Mouse (Mus musculus) adrenal gland, adult 18-20 months (tissue): ENCODE measurements around the gene Slc25a36. TPM values are rescaled to one million over a fixed set of nuclear protein-coding genes. Genes with fewer than 3 reads are reported as not detected.

Source experiments
- DNase-seq, 2 experiments: peaks; one replicate each; pipeline ENCODE4 v3.0.0; 2021 to 2022; ENCODE audit warnings: low spot score in 2 of 2
- total RNA-seq, 2 experiments: library from RNA; stranded (reverse); gene quantifications; 1 replicate in 1 of 2; 2 replicates in 1 of 2; pipeline ENCODE4 v1.2.3; 2021

Gene Slc25a36
- total RNA-seq, 2 experiments from 2014 or later: 61.0 to 63.9 TPM

DNA sequence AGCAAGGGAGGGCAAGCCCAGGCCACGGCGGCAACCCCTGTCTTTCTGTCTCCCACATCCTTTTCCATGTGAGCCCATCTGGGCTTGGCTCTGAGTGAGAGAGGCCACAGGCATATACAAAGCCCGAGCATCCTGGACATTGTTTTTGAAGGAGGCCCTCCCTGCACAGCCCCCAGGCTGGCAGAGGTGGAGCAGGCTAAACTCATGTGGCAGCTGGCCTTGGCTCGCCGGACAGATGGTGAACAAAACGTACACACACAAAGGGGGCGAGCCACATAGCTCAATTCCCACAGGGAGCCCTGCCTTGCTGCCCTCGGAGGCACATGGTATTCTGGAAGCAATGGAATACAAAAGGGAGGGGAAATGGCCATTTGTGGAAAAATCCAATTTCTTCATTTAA, 59.8 kb downstream of the Slc25a36 start:
- no peak for DNase-seq

DNA sequence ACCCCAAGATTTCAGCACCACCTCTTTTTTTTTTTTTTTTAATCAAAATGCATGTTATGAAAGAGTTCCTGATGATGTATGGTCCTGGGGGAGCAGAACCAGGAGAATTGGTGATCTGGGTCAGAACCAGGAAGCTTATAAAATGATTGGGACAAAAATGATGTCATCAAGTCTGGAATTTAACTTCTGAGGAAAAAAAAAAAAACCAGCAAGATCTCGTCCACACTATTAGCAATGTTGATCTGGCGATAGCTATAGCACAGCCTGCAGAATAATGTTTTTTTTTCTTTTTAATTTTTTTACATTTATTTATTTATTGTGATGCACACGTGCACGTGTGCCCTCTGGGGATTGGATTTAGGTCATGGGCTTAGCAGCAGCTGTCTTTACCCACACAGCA, 64.7 kb downstream of the Slc25a36 start:
- DNase-seq: no peak

DNA sequence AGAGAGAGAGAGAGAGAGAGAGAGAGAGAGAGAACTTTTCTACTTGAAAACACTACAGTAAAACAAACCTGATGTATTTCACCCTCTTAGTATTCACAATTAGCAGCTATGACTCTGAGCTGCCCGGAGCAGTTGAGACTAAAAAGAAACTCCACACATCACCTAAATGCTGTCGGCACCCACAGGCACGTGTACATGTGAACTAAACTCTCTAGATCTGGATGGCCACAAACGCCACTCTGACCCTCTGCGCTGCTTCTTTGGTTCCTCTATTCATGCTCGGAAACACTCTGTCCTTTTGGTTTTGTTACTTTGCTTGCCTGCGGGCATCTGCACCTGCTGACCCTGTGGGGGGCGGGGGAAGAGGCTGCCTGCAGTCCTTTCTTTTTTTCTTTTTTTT, 69.3 kb downstream of the Slc25a36 start:
- no peak for DNase-seq

DNA sequence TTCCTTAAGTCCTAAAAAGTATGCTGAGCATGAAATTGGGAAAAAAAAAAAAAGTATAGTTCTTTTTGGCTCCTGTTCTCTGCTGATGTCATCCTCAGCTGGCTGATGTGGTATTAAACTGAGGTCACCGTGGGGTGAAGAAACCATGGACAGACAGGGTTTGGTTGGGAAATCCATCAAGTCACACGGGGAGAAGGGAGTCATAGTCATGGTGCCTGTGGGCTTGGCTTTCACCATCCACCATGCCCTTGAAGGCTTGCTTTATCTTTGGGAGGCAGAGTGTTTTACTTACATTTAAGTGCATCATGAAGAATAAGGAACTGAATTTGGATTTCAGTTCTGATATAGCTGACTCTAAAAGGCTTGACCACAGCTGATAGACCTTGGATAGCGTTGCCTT, 72.9 kb downstream of the Slc25a36 start:
- no peak for DNase-seq

DNA sequence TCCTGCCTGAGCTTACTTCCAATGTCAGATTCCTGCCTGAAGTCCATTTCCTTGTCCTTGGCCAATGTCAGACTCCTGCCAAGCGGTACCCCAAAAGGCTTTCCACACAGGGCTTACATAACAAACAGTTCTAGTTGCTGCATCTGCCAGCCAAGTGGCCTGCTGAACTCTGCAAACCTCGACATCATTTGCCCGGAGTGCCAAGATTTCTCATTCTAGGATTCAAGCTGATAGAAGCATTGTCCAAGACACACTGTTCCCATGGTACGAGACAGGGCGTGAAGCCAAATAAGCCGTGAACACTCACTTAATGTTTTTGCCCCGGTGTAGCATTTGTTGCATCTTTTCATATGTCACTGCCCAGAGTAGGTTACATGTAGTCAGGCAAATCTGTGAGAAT, 74.3 kb downstream of the Slc25a36 start:
- DNase-seq: no peak

DNA sequence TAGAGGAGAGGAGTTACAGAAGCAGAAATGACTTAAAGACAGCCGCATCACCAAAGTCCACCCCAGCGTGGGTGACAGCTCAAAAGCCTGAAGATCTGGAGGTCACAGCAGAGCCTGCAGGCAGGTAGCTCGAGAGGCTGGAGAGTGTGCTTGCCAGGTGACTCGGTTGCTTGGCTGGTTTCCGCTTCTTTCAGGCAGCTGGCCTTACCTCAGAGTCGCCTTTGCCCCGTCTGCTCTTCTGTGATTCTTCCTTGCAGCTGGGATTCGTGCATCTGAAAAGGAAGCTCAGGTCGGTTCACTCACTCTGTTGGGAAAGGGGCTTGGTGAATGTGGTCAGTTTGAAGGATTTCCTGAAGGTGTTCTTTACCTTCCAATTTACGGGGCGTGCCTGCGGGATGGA, 83.6 kb downstream of the Slc25a36 start:
- DNase-seq: no peak

DNA sequence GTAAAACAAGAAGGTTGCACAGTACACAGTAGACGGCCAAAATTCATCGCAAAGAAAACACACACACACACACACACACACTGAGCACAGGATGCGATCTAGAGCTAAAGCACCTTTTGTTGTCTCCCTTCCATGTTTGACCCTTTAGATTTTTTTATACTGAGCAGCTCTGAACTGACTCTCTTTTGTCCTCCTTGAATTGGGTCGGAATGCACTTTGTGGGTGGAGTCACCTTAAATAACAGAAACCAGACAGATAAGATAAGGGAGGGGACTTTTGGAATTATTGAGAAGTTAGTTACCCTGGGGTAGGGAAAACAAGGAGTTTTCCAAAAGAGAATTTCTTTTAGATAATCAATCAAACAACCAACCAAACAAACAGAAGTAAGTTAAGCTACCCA, 85.0 kb downstream of the Slc25a36 start:
- DNase-seq: no peak

Other genes starting within 250 kb of the Slc25a36 start
- gene Pxylp1, start 218.5 kb downstream of the Slc25a36 start, total RNA-seq: 1 to 10 TPM; 3.7 to 8.1 TPM
- gene Spsb4, start 92.3 kb downstream of the Slc25a36 start, total RNA-seq: 1 to 10 TPM in 1 of 2 experiments, under 1 TPM in 1; 0.45 to 1.1 TPM